Mouse (Mus musculus): Measurements from ENCODE around the gene Gm10217.

Gm10217 gene

DNA sequence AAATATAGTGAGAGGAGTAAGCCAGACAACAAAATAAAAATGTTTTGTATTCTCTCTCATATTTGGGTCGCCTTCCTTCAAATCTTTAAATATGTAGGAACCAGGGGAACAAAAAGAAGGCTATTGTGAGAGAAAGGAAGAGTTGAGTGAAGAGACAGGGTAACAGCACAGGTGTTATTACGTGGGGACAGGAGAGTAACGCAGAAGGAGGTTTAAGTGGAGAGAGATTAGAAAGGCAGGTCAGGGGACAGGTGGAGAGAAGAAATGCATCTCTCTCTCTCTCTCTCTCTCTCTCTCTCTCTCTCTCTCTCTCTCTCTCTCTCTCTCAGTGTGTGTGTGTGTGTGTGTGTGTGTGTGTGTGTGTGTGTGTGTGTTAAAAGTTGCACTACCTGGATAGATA lies at the start of gene Gm10217:
Gene Gm10217, plus strand, starts transcription at position 301 of the 400 bp plus-strand sequence.
- DNase-seq: no peak

DNA sequence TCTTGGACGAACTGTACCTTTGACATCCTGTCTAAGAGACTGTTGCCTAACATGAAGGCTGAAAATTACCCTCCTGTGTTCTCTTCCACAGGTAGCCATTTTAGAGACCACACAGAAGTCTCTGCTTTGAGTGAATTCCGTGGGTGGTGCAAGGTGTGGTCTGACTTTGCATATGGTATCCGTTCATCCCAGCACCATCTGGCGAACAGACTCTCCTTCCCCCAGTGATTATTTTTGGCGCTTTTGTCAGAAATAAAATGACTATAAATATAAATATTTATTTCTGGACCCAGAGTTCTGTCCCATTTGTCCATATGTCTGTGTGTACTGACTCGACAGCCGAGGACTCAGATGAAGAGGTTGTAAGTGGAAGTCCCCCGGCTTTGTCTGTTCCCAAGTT lies 39.3 kb upstream of the Gm10217 start:
- DNase-seq: no peak

DNA sequence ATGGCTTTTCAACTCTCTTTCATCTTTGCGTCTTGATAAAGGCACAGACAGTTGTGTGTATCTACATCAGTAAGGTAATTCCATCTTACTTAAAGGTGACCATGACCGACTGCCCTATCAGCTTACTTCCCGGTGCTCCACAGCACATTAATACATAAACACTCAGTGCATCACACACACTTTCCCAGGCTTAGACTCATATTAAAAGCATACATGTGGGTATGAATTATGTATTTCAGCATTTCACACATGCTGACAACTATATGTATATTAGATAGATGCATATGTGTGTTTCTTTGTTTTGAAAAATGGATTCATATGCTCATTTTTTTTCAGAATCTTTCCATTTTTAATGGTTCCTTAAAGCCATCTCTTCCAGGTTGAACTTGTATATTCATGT lies 23.8 kb upstream of the Gm10217 start:
- no peak for DNase-seq

DNA sequence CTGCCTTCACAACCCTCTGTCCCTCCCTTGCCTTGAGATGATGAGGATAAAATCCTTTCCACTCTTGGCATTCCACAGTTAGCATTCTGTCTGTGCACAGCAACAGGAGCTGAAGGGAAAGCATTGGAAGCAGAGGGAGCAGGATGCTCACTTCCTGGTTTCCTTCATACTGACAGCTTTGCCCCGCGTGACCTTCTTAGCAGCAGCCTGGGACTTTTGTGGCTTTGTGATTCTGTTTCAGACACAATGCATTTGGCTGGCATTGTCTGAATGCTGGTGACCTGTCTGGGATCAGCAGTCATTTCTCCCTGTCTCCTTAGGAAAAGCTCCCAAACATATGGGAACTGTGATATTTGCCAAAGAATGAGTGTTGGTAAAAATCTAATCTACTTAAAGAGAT lies 4.8 kb upstream of the Gm10217 start:
- no peak for DNase-seq

DNA sequence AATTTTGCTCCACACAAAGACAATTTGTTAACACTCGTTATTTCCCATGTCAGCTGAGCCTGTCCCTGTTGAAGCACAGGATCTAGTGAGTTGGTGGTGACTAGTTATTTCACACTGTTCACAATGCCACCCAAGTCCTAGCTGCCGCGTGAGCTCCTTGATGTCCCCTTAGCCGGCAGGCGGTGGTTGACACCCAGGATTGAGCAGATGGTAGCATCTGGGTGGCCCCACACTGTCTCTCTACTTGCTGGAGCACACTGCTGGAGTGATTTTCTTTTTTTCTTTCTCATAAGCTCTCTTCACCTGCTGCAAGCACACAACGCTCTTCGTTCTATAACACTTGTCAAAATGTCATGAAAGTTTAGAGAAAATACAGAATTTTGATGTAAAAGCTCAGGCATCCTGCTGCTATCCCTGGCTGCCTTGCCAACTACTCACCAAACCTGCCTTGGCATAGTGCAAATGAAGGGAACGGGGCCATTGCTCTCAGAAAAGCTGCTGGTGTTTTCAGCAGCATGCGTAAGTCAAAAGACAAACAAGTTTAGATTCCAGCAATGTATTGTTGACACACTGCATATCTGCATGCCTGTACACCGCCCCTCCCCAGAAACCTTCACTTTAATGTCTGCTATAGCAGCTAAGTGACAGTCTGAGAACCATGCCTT lies 3.4 kb upstream of the Gm10217 start:
- DNase-seq: no peak

DNA sequence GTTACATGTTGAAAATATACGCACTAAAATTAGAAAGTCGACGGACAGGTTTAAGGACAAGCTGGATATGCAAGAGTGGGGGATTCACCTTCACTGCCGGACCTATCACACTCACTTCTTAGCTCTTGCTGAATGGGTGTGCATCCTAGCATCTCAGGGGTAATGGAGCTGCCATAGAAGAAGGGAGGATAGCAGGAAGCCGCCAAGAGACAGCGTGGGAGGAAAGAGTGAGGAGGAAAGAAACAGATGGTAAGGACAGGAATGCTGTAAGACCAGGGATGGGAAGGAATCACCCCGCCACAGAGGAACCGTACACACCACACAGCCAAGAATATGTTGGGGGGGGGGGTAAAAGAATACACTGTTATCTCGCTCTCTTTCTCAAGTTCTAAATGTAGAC lies 1.1 kb downstream of the Gm10217 start:
- no peak for DNase-seq

DNA sequence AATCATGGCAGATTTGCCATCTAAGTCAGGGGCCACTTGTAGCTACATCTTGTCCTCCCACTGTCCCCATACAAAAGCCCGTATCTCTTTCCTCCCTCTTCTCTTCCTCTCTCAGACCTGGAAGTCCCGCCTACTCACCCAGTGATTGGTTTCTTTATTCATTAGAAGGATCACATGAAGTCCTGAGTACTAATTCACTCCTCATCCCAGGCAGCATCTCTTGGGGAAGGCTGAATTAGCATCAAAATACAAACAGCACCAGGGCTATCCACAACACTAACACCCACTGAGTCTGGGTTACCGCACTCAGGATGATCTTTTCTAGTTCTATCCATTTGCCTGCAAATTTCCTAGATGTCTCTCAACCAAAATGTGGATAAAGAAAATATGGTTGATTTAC lies 4.0 kb downstream of the Gm10217 start:
- DNase-seq: no peak

DNA sequence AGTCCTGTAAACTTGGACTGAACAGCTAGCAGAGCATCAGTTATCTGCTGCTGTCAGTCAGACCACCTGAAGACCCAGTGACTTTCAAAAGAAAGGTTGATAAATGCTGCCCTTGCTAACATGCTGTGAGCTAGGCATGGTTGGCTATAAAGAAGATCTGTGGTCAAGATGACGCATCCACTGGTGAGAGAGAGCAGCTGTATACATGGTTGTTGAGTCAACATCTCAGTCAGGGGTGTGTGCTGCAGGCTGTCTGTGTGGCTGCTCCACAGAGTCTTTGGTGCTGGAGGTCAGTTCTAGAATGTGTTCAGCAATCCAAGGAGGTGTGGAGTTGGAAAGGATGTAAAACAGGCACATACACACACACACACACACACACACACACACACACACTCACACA lies 12.2 kb downstream of the Gm10217 start:
- no peak for DNase-seq

DNA sequence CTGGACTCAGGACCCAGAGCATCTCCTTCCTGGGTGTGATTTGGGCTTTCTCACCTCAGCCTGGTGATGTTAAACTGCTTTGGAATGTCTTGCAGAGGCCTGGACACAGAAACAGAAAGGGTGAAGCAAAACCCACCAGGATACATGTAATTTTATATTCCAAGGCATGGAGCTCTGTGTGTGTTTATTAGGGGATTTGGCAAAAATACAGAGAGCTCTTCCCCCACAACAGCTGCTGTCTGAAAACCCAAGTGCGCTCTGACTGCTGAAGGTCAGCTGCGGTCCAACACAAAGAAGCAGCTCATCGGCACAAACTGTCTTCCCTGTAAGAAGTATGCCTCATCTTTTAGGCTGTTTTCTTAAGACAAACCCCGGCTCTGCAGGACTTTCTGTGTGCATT lies 15.9 kb downstream of the Gm10217 start:
- no peak for DNase-seq

DNA sequence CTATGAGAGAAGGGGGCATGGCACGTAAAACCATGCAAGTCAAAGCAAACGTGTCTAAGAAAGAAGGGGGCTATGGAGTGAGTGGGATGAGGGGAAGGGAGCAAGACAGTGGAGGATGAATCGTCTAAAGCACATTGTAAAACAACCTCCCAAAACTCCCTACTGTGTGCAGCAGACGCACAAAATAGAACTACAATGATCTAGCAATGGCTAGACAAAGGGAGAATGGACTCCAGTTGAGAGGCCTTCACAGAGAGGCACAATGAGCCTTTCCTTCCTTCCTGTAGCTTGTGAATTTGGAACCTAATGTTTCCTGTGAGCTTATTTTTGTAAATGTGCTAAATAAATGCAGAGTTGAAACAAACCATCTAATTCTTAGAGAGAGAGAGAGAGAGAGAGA lies 22.7 kb downstream of the Gm10217 start:
- no peak for DNase-seq

DNA sequence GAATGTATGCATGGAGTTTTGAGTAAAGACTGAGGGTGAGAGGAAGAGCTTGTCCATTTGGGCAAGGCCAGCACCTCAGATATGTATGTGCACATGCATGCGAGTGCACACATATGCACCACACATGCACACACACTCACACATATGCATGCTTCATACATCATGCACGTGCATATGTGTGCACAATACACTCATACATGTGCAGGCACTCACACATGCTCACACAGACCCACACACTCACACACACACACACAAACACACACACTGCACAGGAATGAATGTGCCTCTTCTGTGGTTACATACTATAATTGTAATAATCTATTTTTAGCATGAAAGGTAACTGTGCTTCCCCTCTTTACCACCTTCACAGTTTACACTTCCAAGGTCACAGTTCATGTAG lies 35.1 kb downstream of the Gm10217 start:
- no peak for DNase-seq

DNA sequence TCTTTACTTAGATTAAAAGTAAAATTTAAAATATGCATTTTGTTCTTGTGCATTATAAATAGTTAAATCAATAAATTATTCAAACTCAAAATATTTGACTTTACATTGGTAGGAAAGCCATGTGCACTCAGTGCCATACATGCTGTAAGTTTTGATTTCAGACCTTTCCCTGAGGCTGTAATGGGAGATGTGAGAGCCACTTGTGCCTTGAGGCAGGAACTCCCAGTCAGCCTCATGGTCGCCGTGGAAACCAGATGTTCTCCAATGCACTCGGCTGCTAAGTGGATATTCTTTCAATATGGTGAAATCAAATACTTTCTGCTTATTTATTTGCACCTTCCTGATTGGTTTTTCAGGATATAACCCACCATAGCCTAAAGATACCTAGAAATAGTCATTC lies 35.6 kb downstream of the Gm10217 start:
- DNase-seq: no peak

Measured in cerebellum, adult 9-10 months (tissue).